Mouse (Mus musculus): ENCODE results near the gene A530032D15Rik. TPM values are rescaled to one million over a fixed set of nuclear protein-coding genes. Genes with fewer than 3 reads are reported as not detected.

A530032D15Rik gene
- not detected in 2 replicates for polyA plus RNA-seq (2012; rRNA removed)

GRCm38 (mm10) chr1:85109753-85110152, at the start of gene A530032D15Rik:
TSS of gene A530032D15Rik (minus strand) at chr1:85109853.

DNA sequence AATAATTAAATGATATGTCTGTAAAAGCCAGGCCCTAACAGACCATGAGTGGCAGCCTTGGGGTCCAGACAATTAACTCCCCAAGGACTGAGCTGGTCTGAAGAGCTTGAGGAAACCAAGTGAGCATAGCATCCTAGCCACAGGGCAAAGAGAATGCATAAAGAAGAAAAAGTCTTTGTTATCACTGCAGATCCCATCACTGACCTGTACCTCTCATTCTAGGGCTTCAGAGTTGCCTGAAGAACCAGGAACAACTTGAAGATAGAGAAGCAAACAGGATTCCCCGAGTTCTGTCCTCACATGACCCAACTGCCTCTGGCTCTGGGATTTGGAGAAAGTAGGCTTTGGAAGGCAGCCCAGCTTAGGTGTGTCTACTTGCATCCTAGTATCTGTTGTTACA, 9.8 kb downstream of the A530032D15Rik start, which contains the start of gene Gm10553:
Gene Gm10553 (plus strand): TSS at position 301 of the 400 bp plus-strand sequence.

Other genes with a start within 250 kb of the A530032D15Rik start
- 0.68 and 1.5 TPM in 2 replicates for gene Slc16a14, start 174.7 kb downstream of the A530032D15Rik start, polyA plus RNA-seq (2012; rRNA removed)
- not detected in 2 replicates for gene Gm10553, start 9.7 kb downstream of the A530032D15Rik start, polyA plus RNA-seq (2012; rRNA removed)
- 1.4 and 2.4 TPM in 2 replicates for gene C130026I21Rik, start 160.7 kb upstream of the A530032D15Rik start, polyA plus RNA-seq (2012; rRNA removed)

All from ovary, adult 2 months (tissue).